Mouse (Mus musculus): ENCODE measurements around the gene Gcm1. TPM values are rescaled to one million over a fixed set of nuclear protein-coding genes. Genes with fewer than 3 reads are reported as not detected.

Gene Gcm1
- polyA plus RNA-seq, 2 experiments: 0.03 to 0.11 TPM

GRCm38 (mm10) chr9:78113538-78113885, 61.8 kb downstream of the Gcm1 start:
- Histone ChIP-seq H3K9me3 (ENCODE audit: control insufficient read depth, low read length) (no peaks in the 10 kb centered on the region), H3K4me1 (ENCODE audit: control insufficient read depth, insufficient read depth, low read length) (peaks cover 19% of the 10 kb centered on the region), H3K36me3 (ENCODE audit: control insufficient read depth, insufficient read depth, low read length) (no peaks in the 10 kb centered on the region), H3K27me3 (ENCODE audit: control insufficient read depth, insufficient read depth, low read length) (no peaks in the 10 kb centered on the region), H3K4me3 (replicated peaks; ENCODE audit: low read length) (peak overlapping the region; percentile 93), H3K27ac (replicated peaks; ENCODE audit: low read depth, low read length) (peak overlapping the region; percentile 92), H3K9ac (ENCODE audit: low read depth, low read length, severe bottlenecking) (peak overlapping the region; percentile 99), H3K4me2 (replicated peaks; ENCODE audit: low read depth, low read length, severe bottlenecking) (peak overlapping the region; percentile 63)
- no peak for TF ChIP-seq POLR2A (IDR thresholded peaks at IDR 0.05; ENCODE audit: borderline replicate concordance, extremely low read depth, insufficient read depth, insufficient read length)
- DNase-seq (ENCODE audit: low spot score): peak; percentile 28
- 0% methylated on average over 14 of the region's 14 CpGs for WGBS
- peak; percentile 18; the same call in 1 of the 2 replicates for ATAC-seq (ENCODE audit: low FRiP score, low read depth)

Other genes with a start within 250 kb of the Gcm1 start
- gene Elovl5, start 134.6 kb upstream of the Gcm1 start, polyA plus RNA-seq (2012; rRNA removed): 59.1 and 83.9 TPM in 2 replicates
- 72.7 and 76.6 TPM in 2 replicates for gene Elovl5, start 134.6 kb upstream of the Gcm1 start, polyA plus RNA-seq (2014; fragmentation: Nextera tagmentation; extraction: Ambion mirVana)
- 61.4 and 65.6 TPM in 2 replicates for gene Fbxo9, start 57.1 kb downstream of the Gcm1 start, polyA plus RNA-seq (2012; rRNA removed)
- gene Fbxo9, start 57.1 kb downstream of the Gcm1 start, polyA plus RNA-seq (2014; fragmentation: Nextera tagmentation; extraction: Ambion mirVana): 43.6 and 44.2 TPM in 2 replicates
- 31.0 and 35.2 TPM in 2 replicates for gene Ick, start 57.3 kb downstream of the Gcm1 start, polyA plus RNA-seq (2012; rRNA removed)
- gene Ick, start 57.3 kb downstream of the Gcm1 start, polyA plus RNA-seq (2014; fragmentation: Nextera tagmentation; extraction: Ambion mirVana): 25.4 and 29.3 TPM in 2 replicates
- gene Gsta4, start 130.8 kb downstream of the Gcm1 start, polyA plus RNA-seq (2012; rRNA removed): 35.2 and 47.5 TPM in 2 replicates
- gene Gsta4, start 130.8 kb downstream of the Gcm1 start, polyA plus RNA-seq (2014; fragmentation: Nextera tagmentation; extraction: Ambion mirVana): 68.2 and 76.4 TPM in 2 replicates
- 0.55 TPM in 1 of 2 replicates, not detected in the other for gene Gsta1, start 178.7 kb downstream of the Gcm1 start, polyA plus RNA-seq (2012; rRNA removed)
- gene Gsta1, start 178.7 kb downstream of the Gcm1 start, polyA plus RNA-seq (2014; fragmentation: Nextera tagmentation; extraction: Ambion mirVana): 0.90 and 3.2 TPM in 2 replicates
- 0.42 and 0.70 TPM in 2 replicates for gene Gm3776, start 205.2 kb downstream of the Gcm1 start, polyA plus RNA-seq (2012; rRNA removed)
- gene Gm3776, start 205.2 kb downstream of the Gcm1 start, polyA plus RNA-seq (2014; fragmentation: Nextera tagmentation; extraction: Ambion mirVana): 1.5 and 2.6 TPM in 2 replicates
- gene Gm10639, start 238.0 kb downstream of the Gcm1 start, polyA plus RNA-seq (2012; rRNA removed): not detected in 2 replicates
- gene Gm10639, start 238.0 kb downstream of the Gcm1 start, polyA plus RNA-seq (2014; fragmentation: Nextera tagmentation; extraction: Ambion mirVana): not detected in 2 replicates

Measured in limb, embryonic 14.5 days (tissue).